Mouse (Mus musculus): ENCODE measurements at regions not wholly inside any gene's neighbourhood (a gene's known extent, or its start where the extent isn't known, plus 50 kb on each side); places are given as distances from the start of the nearest gene placed in this dataset.

- Histone ChIP-seq H3K27me3 (ENCODE audit: control insufficient read depth, insufficient read depth, low read length) (no peaks in the 10 kb centered on the region), H3K4me2 (replicated peaks; ENCODE audit: low read depth, low read length) (no peak overlapping the region), H3K4me1 (ENCODE audit: control insufficient read depth, insufficient read depth, low read length) (no peaks in the 10 kb centered on the region), H3K36me3 (ENCODE audit: control insufficient read depth, insufficient read depth, low read length) (no peaks in the 10 kb centered on the region), H3K9ac (replicated peaks; ENCODE audit: low read depth, low read length) (no peak overlapping the region), H3K9me3 (ENCODE audit: control insufficient read depth, low read depth, low read length) (no peaks in the 10 kb centered on the region), H3K4me3 (ENCODE audit: low read depth, low read length) (no peak overlapping the region), H3K27ac (ENCODE audit: low read length) (no peak overlapping the region)
- ATAC-seq (ENCODE audit: insufficient number of reproducible peaks, insufficient read depth, low FRiP score, low read depth) = no peak
- 38% methylated on average over 2 of the region's 2 CpGs for WGBS
Measured at GRCm38 (mm10) chr10:54601993-54602392, 525.6 kb upstream of the Man1a start.

DNA sequence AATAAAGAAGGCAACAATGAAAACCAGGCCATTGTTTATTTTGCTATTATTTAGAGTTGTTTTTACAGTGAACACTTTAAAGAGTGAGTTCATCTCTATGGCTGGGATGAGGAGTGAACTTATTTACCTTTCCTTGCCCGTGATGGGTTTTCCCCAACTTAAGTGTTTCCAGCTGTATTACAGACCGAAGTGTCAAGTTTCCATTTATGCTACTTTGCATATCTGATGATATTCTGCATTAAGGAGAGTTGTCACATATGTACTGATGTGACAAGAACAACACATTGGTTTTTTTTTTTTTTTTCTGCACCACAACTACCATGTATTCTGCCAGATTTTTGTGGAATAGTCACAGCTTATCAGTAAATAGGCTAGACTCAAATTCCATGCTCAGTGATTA lies 518.7 kb upstream of the Man1a start:
- WGBS = 68% methylated on average over 2 of the region's 2 CpGs
- no peak overlapping the region for H3K9ac ChIP-seq (replicated peaks; ENCODE audit: low read depth, low read length)
- H3K27me3 ChIP-seq (ENCODE audit: control insufficient read depth, insufficient read depth, low read length) = no peaks in the 10 kb centered on the region
- no peaks in the 10 kb centered on the region for H3K9me3 ChIP-seq (ENCODE audit: control insufficient read depth, low read depth, low read length)
- H3K27ac ChIP-seq (ENCODE audit: low read length) = no peak overlapping the region
- no peaks in the 10 kb centered on the region for H3K36me3 ChIP-seq (ENCODE audit: control insufficient read depth, insufficient read depth, low read length)
- H3K4me2 ChIP-seq (replicated peaks; ENCODE audit: low read depth, low read length) = no peak overlapping the region
- no peak for ATAC-seq (ENCODE audit: insufficient number of reproducible peaks, insufficient read depth, low FRiP score, low read depth)
- H3K4me1 ChIP-seq (ENCODE audit: control insufficient read depth, insufficient read depth, low read length) = no peaks in the 10 kb centered on the region
- no peak overlapping the region for H3K4me3 ChIP-seq (ENCODE audit: low read depth, low read length)

DNA sequence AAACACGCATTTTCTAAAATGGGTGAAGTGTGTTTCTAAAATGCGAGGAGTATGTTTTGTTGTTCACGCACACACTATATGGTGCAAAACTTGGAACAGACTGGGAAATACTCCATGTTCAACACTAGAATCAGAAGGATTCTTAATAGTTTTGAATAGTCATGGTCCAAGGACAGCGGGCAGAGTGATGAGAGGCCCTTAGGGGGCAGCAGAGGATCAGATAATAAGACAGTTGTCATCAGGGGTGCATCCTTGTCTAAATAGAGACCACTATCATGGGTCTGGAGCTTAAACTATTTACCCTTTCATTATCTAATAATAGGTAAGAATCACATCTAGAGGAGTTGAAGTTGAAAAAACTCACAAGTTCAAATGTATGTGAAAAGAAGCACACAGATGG lies 482.2 kb upstream of the Man1a start:
- WGBS = 71% methylated on average over 4 of the region's 4 CpGs

DNA sequence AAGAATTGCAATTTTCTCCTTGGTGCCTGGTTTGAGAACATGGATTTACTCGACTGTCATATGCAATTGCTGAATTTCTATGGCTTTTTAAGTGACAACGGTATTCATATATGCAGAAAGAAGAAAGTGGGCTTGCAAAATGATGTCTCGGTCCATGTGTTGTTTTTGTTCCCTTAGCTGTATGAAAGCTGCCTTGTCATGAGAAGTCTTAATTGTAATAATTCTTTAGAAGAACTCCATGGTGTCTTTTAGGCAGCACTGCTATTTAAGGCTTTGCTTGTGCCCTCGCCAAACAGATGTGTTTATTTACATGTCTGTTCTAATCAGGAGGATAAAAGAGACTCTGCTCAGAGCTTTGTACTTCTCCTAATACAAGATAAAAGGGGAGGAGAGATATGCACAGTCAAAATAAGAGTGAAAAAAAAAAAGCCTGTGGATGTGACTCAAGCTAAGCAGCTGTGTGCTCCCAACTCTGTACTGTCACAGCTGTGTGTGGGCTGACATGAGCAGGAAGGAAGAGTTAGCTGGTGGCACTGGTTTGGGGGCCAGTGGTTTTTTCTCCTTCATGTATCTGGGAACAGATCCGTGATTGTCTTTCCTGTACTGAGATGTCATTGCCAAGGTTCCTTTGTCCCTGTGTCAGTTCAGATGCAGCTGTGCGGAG lies 475.5 kb upstream of the Man1a start:
- Histone ChIP-seq H3K4me3 (ENCODE audit: low read depth, low read length) (no peak overlapping the region), H3K4me2 (replicated peaks; ENCODE audit: low read depth, low read length) (no peak overlapping the region), H3K27me3 (ENCODE audit: control insufficient read depth, insufficient read depth, low read length) (no peaks in the 10 kb centered on the region), H3K4me1 (ENCODE audit: control insufficient read depth, insufficient read depth, low read length) (no peaks in the 10 kb centered on the region), H3K36me3 (ENCODE audit: control insufficient read depth, insufficient read depth, low read length) (no peaks in the 10 kb centered on the region), H3K9me3 (ENCODE audit: control insufficient read depth, low read depth, low read length) (no peaks in the 10 kb centered on the region), H3K9ac (replicated peaks; ENCODE audit: low read depth, low read length) (no peak overlapping the region), H3K27ac (ENCODE audit: low read length) (no peak overlapping the region)
- 72% methylated on average over 6 of the region's 6 CpGs for WGBS
- no peak for ATAC-seq (ENCODE audit: insufficient number of reproducible peaks, insufficient read depth, low FRiP score, low read depth)

More for the DNA sequence above, 482.2 kb upstream of the Man1a start:
- no peak overlapping the region for H3K9ac ChIP-seq (replicated peaks; ENCODE audit: low read depth, low read length)
- no peak overlapping the region for H3K27ac ChIP-seq (ENCODE audit: low read length)
- no peak for ATAC-seq (ENCODE audit: insufficient number of reproducible peaks, insufficient read depth, low FRiP score, low read depth)
- no peak overlapping the region for H3K4me2 ChIP-seq (replicated peaks; ENCODE audit: low read depth, low read length)
- no peaks in the 10 kb centered on the region for H3K27me3 ChIP-seq (ENCODE audit: control insufficient read depth, insufficient read depth, low read length)
- no peak overlapping the region for H3K4me3 ChIP-seq (ENCODE audit: low read depth, low read length)
- no peaks in the 10 kb centered on the region for H3K36me3 ChIP-seq (ENCODE audit: control insufficient read depth, insufficient read depth, low read length)
- no peaks in the 10 kb centered on the region for H3K9me3 ChIP-seq (ENCODE audit: control insufficient read depth, low read depth, low read length)
- H3K4me1 ChIP-seq (ENCODE audit: control insufficient read depth, insufficient read depth, low read length) = no peaks in the 10 kb centered on the region

- peak; percentile 58; the same call in 1 of the 2 replicates for ATAC-seq (ENCODE audit: insufficient number of reproducible peaks, insufficient read depth, low FRiP score, low read depth)
- Histone ChIP-seq H3K9ac (replicated peaks; ENCODE audit: low read depth, low read length) (no peak overlapping the region), H3K4me1 (ENCODE audit: control insufficient read depth, insufficient read depth, low read length) (no peaks in the 10 kb centered on the region), H3K4me3 (ENCODE audit: low read depth, low read length) (no peak overlapping the region), H3K9me3 (ENCODE audit: control insufficient read depth, low read depth, low read length) (no peaks in the 10 kb centered on the region), H3K27me3 (ENCODE audit: control insufficient read depth, insufficient read depth, low read length) (no peaks in the 10 kb centered on the region), H3K27ac (ENCODE audit: low read length) (no peak overlapping the region), H3K36me3 (ENCODE audit: control insufficient read depth, insufficient read depth, low read length) (no peaks in the 10 kb centered on the region), H3K4me2 (replicated peaks; ENCODE audit: low read depth, low read length) (no peak overlapping the region)
- 84% methylated on average over 2 of the region's 2 CpGs for WGBS
Measured at GRCm38 (mm10) chr10:54550665-54551064, 474.3 kb upstream of the Man1a start.

GRCm38 (mm10) chr10:54548977-54549376 lies 472.6 kb upstream of the Man1a start:
- H3K36me3 ChIP-seq (ENCODE audit: control insufficient read depth, insufficient read depth, low read length) = no peaks in the 10 kb centered on the region
- H3K4me1 ChIP-seq (ENCODE audit: control insufficient read depth, insufficient read depth, low read length) = no peaks in the 10 kb centered on the region
- H3K4me2 ChIP-seq (replicated peaks; ENCODE audit: low read depth, low read length) = no peak overlapping the region
- H3K27ac ChIP-seq (ENCODE audit: low read length) = no peak overlapping the region
- H3K4me3 ChIP-seq (ENCODE audit: low read depth, low read length) = no peak overlapping the region
- no peaks in the 10 kb centered on the region for H3K9me3 ChIP-seq (ENCODE audit: control insufficient read depth, low read depth, low read length)
- H3K9ac ChIP-seq (replicated peaks; ENCODE audit: low read depth, low read length) = no peak overlapping the region
- WGBS = 89% methylated on average over 2 of the region's 2 CpGs
- H3K27me3 ChIP-seq (ENCODE audit: control insufficient read depth, insufficient read depth, low read length) = no peaks in the 10 kb centered on the region
- ATAC-seq (ENCODE audit: insufficient number of reproducible peaks, insufficient read depth, low FRiP score, low read depth) = no peak

GRCm38 (mm10) chr10:54548526-54548925 lies 472.1 kb upstream of the Man1a start:
- Histone ChIP-seq H3K27ac (ENCODE audit: low read length) (no peak overlapping the region), H3K4me3 (ENCODE audit: low read depth, low read length) (no peak overlapping the region), H3K9ac (replicated peaks; ENCODE audit: low read depth, low read length) (no peak overlapping the region), H3K4me1 (ENCODE audit: control insufficient read depth, insufficient read depth, low read length) (no peaks in the 10 kb centered on the region), H3K9me3 (ENCODE audit: control insufficient read depth, low read depth, low read length) (no peaks in the 10 kb centered on the region), H3K4me2 (replicated peaks; ENCODE audit: low read depth, low read length) (no peak overlapping the region), H3K36me3 (ENCODE audit: control insufficient read depth, insufficient read depth, low read length) (no peaks in the 10 kb centered on the region), H3K27me3 (ENCODE audit: control insufficient read depth, insufficient read depth, low read length) (no peaks in the 10 kb centered on the region)
- no peak for ATAC-seq (ENCODE audit: insufficient number of reproducible peaks, insufficient read depth, low FRiP score, low read depth)
- 79% methylated on average over 1 of the region's 1 CpGs for WGBS

GRCm38 (mm10) chr10:54532581-54532980 lies 456.2 kb upstream of the Man1a start:
- Histone ChIP-seq H3K36me3 (ENCODE audit: control insufficient read depth, insufficient read depth, low read length) (no peaks in the 10 kb centered on the region), H3K9ac (replicated peaks; ENCODE audit: low read depth, low read length) (no peak overlapping the region), H3K9me3 (ENCODE audit: control insufficient read depth, low read depth, low read length) (peaks cover 3% of the 10 kb centered on the region; the same call in 1 of the 2 replicates), H3K4me2 (replicated peaks; ENCODE audit: low read depth, low read length) (no peak overlapping the region), H3K27me3 (ENCODE audit: control insufficient read depth, insufficient read depth, low read length) (no peaks in the 10 kb centered on the region), H3K4me1 (ENCODE audit: control insufficient read depth, insufficient read depth, low read length) (no peaks in the 10 kb centered on the region), H3K27ac (ENCODE audit: low read length) (no peak overlapping the region), H3K4me3 (ENCODE audit: low read depth, low read length) (no peak overlapping the region)
- ATAC-seq (ENCODE audit: insufficient number of reproducible peaks, insufficient read depth, low FRiP score, low read depth) = no peak
- 92% methylated on average over 7 of the region's 7 CpGs for WGBS

- ATAC-seq (ENCODE audit: insufficient number of reproducible peaks, insufficient read depth, low FRiP score, low read depth) = no peak
- Histone ChIP-seq H3K4me3 (ENCODE audit: low read depth, low read length) (no peak overlapping the region), H3K27me3 (ENCODE audit: control insufficient read depth, insufficient read depth, low read length) (no peaks in the 10 kb centered on the region), H3K9me3 (ENCODE audit: control insufficient read depth, low read depth, low read length) (no peaks in the 10 kb centered on the region), H3K27ac (ENCODE audit: low read length) (no peak overlapping the region), H3K4me2 (replicated peaks; ENCODE audit: low read depth, low read length) (no peak overlapping the region), H3K9ac (replicated peaks; ENCODE audit: low read depth, low read length) (no peak overlapping the region), H3K36me3 (ENCODE audit: control insufficient read depth, insufficient read depth, low read length) (no peaks in the 10 kb centered on the region), H3K4me1 (ENCODE audit: control insufficient read depth, insufficient read depth, low read length) (no peaks in the 10 kb centered on the region)
Measured at GRCm38 (mm10) chr10:54510776-54511175, 434.4 kb upstream of the Man1a start.
